Mouse (Mus musculus): ENCODE measurements around the gene Isg20l2. TPM values are rescaled to one million over a fixed set of nuclear protein-coding genes. Genes with fewer than 3 reads are reported as not detected.

The Isg20l2 gene
- 31.3 TPM for polyA plus RNA-seq (2014; fragmentation: Illumina TruSeq; extraction: RNeasy Lipid Tissue Mini Kit (QIAGEN cat#74804); ENCODE audit: low read depth, low replicate concordance)

GRCm38 (mm10) chr3:87930078-87930795 lies at the start of gene Isg20l2, which contains the start of gene Rrnad1:
TSS of gene Isg20l2 (plus strand) at chr3:87930314.
TSS of gene Rrnad1 (minus strand) at chr3:87930717.

GRCm38 (mm10) chr3:87885281-87886003 lies 44.7 kb upstream of the Isg20l2 start, which contains the start of gene Prcc:
TSS of gene Prcc (minus strand) at chr3:87885608.

GRCm38 (mm10) chr3:87905880-87906485 lies 24.1 kb upstream of the Isg20l2 start, which contains the start of gene Hdgf:
TSS of gene Hdgf (plus strand) at chr3:87906321.

GRCm38 (mm10) chr3:87919336-87920108 lies 10.6 kb upstream of the Isg20l2 start, which contains the start of gene Mrpl24:
TSS of gene Mrpl24 (plus strand) at chr3:87919506.

GRCm38 (mm10) chr3:87948378-87949265 lies 18.5 kb downstream of the Isg20l2 start, which contains the start of gene Crabp2:
TSS of gene Crabp2 (plus strand) at chr3:87948666.

GRCm38 (mm10) chr3:87970939-87971488 lies 40.9 kb downstream of the Isg20l2 start, which contains the start of gene Nes:
TSS of gene Nes (plus strand) at chr3:87971078.

Other genes starting within 250 kb of the Isg20l2 start
- not detected for gene Lrrc71, start 181.7 kb upstream of the Isg20l2 start, polyA plus RNA-seq (2014; fragmentation: Illumina TruSeq; extraction: RNeasy Lipid Tissue Mini Kit (QIAGEN cat#74804); ENCODE audit: low read depth, low replicate concordance)
- gene Ntrk1, start 135.2 kb upstream of the Isg20l2 start, polyA plus RNA-seq (2014; fragmentation: Illumina TruSeq; extraction: RNeasy Lipid Tissue Mini Kit (QIAGEN cat#74804); ENCODE audit: low read depth, low replicate concordance) = not detected
- gene Insrr, start 133.4 kb upstream of the Isg20l2 start, polyA plus RNA-seq (2014; fragmentation: Illumina TruSeq; extraction: RNeasy Lipid Tissue Mini Kit (QIAGEN cat#74804); ENCODE audit: low read depth, low replicate concordance) = 0.28 TPM
- gene Pear1, start 106.0 kb upstream of the Isg20l2 start, polyA plus RNA-seq (2014; fragmentation: Illumina TruSeq; extraction: RNeasy Lipid Tissue Mini Kit (QIAGEN cat#74804); ENCODE audit: low read depth, low replicate concordance) = 0.50 TPM
- 0.22 TPM for gene Sh2d2a, start 83.6 kb upstream of the Isg20l2 start, polyA plus RNA-seq (2014; fragmentation: Illumina TruSeq; extraction: RNeasy Lipid Tissue Mini Kit (QIAGEN cat#74804); ENCODE audit: low read depth, low replicate concordance)
- gene Prcc, start 44.7 kb upstream of the Isg20l2 start, polyA plus RNA-seq (2014; fragmentation: Illumina TruSeq; extraction: RNeasy Lipid Tissue Mini Kit (QIAGEN cat#74804); ENCODE audit: low read depth, low replicate concordance) = 3.7 TPM
- 113 TPM for gene Hdgf, start 24.0 kb upstream of the Isg20l2 start, polyA plus RNA-seq (2014; fragmentation: Illumina TruSeq; extraction: RNeasy Lipid Tissue Mini Kit (QIAGEN cat#74804); ENCODE audit: low read depth, low replicate concordance)
- gene Mrpl24, start 10.8 kb upstream of the Isg20l2 start, polyA plus RNA-seq (2014; fragmentation: Illumina TruSeq; extraction: RNeasy Lipid Tissue Mini Kit (QIAGEN cat#74804); ENCODE audit: low read depth, low replicate concordance) = 171 TPM
- 12.1 TPM for gene Rrnad1, start 403 bp downstream of the Isg20l2 start, polyA plus RNA-seq (2014; fragmentation: Illumina TruSeq; extraction: RNeasy Lipid Tissue Mini Kit (QIAGEN cat#74804); ENCODE audit: low read depth, low replicate concordance)
- not detected for gene Crabp2, start 18.4 kb downstream of the Isg20l2 start, polyA plus RNA-seq (2014; fragmentation: Illumina TruSeq; extraction: RNeasy Lipid Tissue Mini Kit (QIAGEN cat#74804); ENCODE audit: low read depth, low replicate concordance)
- gene Nes, start 40.8 kb downstream of the Isg20l2 start, polyA plus RNA-seq (2014; fragmentation: Illumina TruSeq; extraction: RNeasy Lipid Tissue Mini Kit (QIAGEN cat#74804); ENCODE audit: low read depth, low replicate concordance) = 2.8 TPM
- gene Bcan, start 69.9 kb downstream of the Isg20l2 start, polyA plus RNA-seq (2014; fragmentation: Illumina TruSeq; extraction: RNeasy Lipid Tissue Mini Kit (QIAGEN cat#74804); ENCODE audit: low read depth, low replicate concordance) = not detected
- gene Hapln2, start 97.3 kb downstream of the Isg20l2 start, polyA plus RNA-seq (2014; fragmentation: Illumina TruSeq; extraction: RNeasy Lipid Tissue Mini Kit (QIAGEN cat#74804); ENCODE audit: low read depth, low replicate concordance) = not detected
- 5.5 TPM for gene Gpatch4, start 112.8 kb downstream of the Isg20l2 start, polyA plus RNA-seq (2014; fragmentation: Illumina TruSeq; extraction: RNeasy Lipid Tissue Mini Kit (QIAGEN cat#74804); ENCODE audit: low read depth, low replicate concordance)
- gene Naxe, start 128.2 kb downstream of the Isg20l2 start, polyA plus RNA-seq (2014; fragmentation: Illumina TruSeq; extraction: RNeasy Lipid Tissue Mini Kit (QIAGEN cat#74804); ENCODE audit: low read depth, low replicate concordance) = 15.5 TPM
- gene Ttc24, start 148.0 kb downstream of the Isg20l2 start, polyA plus RNA-seq (2014; fragmentation: Illumina TruSeq; extraction: RNeasy Lipid Tissue Mini Kit (QIAGEN cat#74804); ENCODE audit: low read depth, low replicate concordance) = not detected
- gene Iqgap3, start 151.7 kb downstream of the Isg20l2 start, polyA plus RNA-seq (2014; fragmentation: Illumina TruSeq; extraction: RNeasy Lipid Tissue Mini Kit (QIAGEN cat#74804); ENCODE audit: low read depth, low replicate concordance) = 0.54 TPM
- gene Mef2d, start 212.1 kb downstream of the Isg20l2 start, polyA plus RNA-seq (2014; fragmentation: Illumina TruSeq; extraction: RNeasy Lipid Tissue Mini Kit (QIAGEN cat#74804); ENCODE audit: low read depth, low replicate concordance) = 18.0 TPM